Mouse (Mus musculus) lung, adult 10 weeks (tissue): ENCODE data around the gene Sav1. TPM values are rescaled to one million over a fixed set of nuclear protein-coding genes. Genes with fewer than 3 reads are reported as not detected.

ENCODE experiments used
- polyA plus RNA-seq: library from polyadenylated mRNA; stranded (reverse); fragments of 350-450 nt; fragmentation: Illumina TruSeq; extraction: RNeasy Lipid Tissue Mini Kit (QIAGEN cat#74804); gene quantifications from one replicate; pipeline ENCODE4 v1.2.3, GENCODE M21; 2014; ENCODE audit warnings: low read depth, low replicate concordance; ENCODE audit not compliant: insufficient read depth

Sav1 gene
- 52.7 TPM for polyA plus RNA-seq

DNA sequence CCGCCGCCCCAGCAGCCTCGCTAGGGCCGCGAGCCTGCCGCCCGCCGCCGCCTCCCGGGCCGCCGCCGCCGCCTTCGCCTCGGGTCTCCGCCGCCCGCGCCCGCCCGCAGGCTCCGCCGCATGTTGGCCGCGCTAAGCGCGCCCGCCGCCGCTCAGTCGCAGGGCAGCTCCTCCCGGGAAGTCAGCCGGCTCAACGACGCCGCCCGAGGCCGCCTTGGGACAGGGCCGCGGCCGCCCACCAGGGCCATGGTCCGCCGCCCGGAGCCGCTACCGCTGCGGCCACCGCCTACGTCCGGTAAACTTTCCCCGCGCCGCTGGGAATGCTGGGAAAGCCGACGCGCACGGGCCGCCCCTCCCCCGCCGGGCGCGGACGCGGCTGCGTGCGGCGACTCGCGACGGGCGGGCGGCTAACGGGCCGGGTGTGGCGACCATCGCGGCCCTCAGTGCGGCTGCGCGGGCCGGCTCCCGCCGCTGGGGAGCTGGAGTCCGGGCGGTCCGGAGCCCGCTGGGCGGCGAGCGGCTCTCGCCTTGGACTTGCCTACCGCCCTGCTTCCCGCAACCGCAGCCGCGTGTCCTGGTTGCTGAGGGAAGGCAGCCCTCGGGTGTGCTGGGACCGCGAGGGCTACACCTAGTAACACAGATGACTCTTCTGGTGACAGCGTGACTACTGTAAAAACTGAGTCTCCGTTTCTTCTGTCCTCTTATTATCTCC lies at the start of gene Sav1:
TSS of gene Sav1 (minus strand) at position 217 of the 712 bp plus-strand sequence.

Other genes starting within 250 kb of the Sav1 start
- gene Cdkl1, start 195.7 kb downstream of the Sav1 start, polyA plus RNA-seq, result 1.0 TPM
- gene Atl1, start 94.4 kb downstream of the Sav1 start, polyA plus RNA-seq, result 1.1 TPM
- 10.6 TPM for gene Map4k5, start 93.8 kb downstream of the Sav1 start, polyA plus RNA-seq
- 5.6 TPM for gene Nin, start 126.7 kb upstream of the Sav1 start, polyA plus RNA-seq
- 0.56 TPM for gene Abhd12b, start 167.1 kb upstream of the Sav1 start, polyA plus RNA-seq
- 23.9 TPM for gene Pygl, start 244.5 kb upstream of the Sav1 start, polyA plus RNA-seq